Mouse (Mus musculus): ENCODE measurements around the gene Tube1. TPM values are rescaled to one million over a fixed set of nuclear protein-coding genes. Genes with fewer than 3 reads are reported as not detected.
A peak's percentile ranks its signal among the peaks of the same experiment; 100 is the strongest.

Tube1 gene
- not detected in 2 replicates for polyA plus RNA-seq (2012; ENCODE audit: insufficient read depth, insufficient read length, low replicate concordance, missing spikeins)

DNA sequence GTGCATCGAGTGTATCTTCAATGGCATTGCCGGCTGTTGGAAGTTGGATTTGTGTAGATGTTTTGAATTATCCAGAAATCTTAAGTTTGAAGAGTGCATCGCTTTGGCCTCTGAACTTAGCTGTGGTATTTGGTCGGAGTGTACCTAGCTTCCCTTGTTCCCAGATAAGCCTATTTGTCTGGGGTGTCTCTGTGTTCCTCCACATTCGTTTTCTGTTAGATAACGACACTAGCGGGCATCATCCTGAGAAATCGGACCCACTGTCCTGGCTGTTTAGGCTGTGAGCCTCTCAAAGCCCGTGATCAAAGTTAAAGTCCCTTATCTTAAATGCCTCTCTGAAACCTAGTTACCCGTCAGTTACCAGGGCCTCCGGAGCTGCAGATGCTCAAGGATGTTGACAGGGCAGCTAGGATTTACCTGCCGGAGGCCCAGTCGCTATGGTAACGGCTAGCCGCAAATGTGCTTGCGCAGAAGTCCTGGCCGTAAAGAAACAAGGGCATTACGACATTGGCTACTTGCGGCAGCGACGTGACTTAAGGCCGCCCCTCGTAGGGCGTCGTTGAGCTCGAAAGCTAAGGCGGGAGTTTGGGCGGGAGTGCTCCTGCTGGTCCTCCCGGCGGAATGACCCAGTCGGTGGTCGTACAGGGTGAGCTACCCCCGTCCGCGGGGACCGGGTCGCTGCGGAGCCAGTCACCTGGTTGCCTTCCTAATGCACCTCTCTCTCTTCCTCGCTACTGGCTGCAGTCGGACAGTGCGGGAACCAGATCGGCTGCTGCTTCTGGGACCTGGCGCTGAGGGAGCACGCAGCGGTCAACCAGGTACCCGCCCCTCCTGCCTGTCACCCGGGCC, at the start of gene Tube1, which contains the start of gene Fam229b:
Tube1 (plus strand) TSS at position 515 of the 849 bp plus-strand sequence.
Fam229b (minus strand) TSS at position 453 of the 849 bp plus-strand sequence.
- no peaks in the 10 kb centered on the region for H3K4me1 ChIP-seq (ENCODE audit: control insufficient read depth, insufficient read depth, low read length)
- TF ChIP-seq CTCF (IDR thresholded peaks at IDR 0.05; ENCODE audit: insufficient read depth, low read depth, low read length) (no peak), POLR2A (IDR thresholded peaks at IDR 0.05; ENCODE audit: insufficient read depth, low read depth, low read length) (peak; percentile 45; the same call in 1 of the 2 replicates)
- 0 out of 2 replicates have a peak within 1 kb of the TSS, but pooled peaks have one; percentile 64 for H3K27ac ChIP-seq (ENCODE audit: insufficient read depth, low read depth, low read length)
- peak within 1 kb of the TSS; percentile 62 for H3K4me3 ChIP-seq (ENCODE audit: insufficient read depth, low read depth, low read length)
- WGBS: 2% methylated on average over 47 of the region's 47 CpGs

DNA sequence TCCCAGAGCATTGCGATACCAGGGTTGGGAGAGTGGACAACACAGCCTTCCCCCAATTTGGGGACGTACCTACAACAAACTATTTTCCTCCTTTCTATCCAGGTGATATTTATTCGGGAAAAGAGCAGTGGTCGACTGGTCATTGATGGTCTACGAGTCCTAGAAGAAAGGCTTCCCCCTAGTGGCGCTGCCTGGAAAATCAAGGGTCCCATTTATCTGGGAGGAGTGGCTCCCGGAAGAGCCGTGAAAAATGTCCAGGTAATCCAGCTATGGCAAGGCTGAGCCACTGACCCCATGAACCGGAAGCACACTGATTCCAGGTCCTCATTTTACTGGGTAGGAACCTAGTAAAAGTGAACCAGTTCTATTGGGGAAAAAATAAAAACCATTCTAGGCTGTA, 36.8 kb upstream of the Tube1 start:
- Histone ChIP-seq H3K4me1 (ENCODE audit: control insufficient read depth, insufficient read depth, low read length) (no peaks in the 10 kb centered on the region), H3K4me3 (ENCODE audit: insufficient read depth, low read depth, low read length) (no peak overlapping the region), H3K27ac (ENCODE audit: insufficient read depth, low read depth, low read length) (no peak overlapping the region)
- 72% methylated on average over 9 of the region's 9 CpGs for WGBS
- TF ChIP-seq POLR2A (IDR thresholded peaks at IDR 0.05; ENCODE audit: insufficient read depth, low read depth, low read length) (no peak), CTCF (IDR thresholded peaks at IDR 0.05; ENCODE audit: insufficient read depth, low read depth, low read length) (no peak)

DNA sequence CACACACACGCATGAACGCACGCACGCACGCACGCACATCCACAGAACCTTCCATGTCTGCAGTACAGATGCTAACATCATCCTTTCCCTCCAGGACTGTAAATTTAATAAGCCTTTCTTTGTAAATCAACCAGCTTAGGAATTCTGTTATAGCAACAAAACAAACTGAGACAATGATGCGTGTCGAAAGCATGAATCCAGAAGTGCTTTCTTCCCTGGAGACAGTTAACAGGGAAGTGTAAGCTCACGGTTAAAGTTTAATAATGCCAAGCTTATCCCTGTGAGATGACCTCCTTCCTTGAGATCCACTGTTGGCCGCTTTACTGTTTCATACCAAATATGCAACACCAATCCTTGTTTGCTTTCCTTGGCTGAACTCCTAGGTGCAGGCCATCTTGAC, 35.0 kb upstream of the Tube1 start:
- 95% methylated on average over 10 of the region's 10 CpGs for WGBS
- Histone ChIP-seq H3K27ac (ENCODE audit: insufficient read depth, low read depth, low read length) (no peak overlapping the region), H3K4me3 (ENCODE audit: insufficient read depth, low read depth, low read length) (no peak overlapping the region), H3K4me1 (ENCODE audit: control insufficient read depth, insufficient read depth, low read length) (no peaks in the 10 kb centered on the region)
- TF ChIP-seq POLR2A (IDR thresholded peaks at IDR 0.05; ENCODE audit: insufficient read depth, low read depth, low read length) (no peak), CTCF (IDR thresholded peaks at IDR 0.05; ENCODE audit: insufficient read depth, low read depth, low read length) (no peak)

DNA sequence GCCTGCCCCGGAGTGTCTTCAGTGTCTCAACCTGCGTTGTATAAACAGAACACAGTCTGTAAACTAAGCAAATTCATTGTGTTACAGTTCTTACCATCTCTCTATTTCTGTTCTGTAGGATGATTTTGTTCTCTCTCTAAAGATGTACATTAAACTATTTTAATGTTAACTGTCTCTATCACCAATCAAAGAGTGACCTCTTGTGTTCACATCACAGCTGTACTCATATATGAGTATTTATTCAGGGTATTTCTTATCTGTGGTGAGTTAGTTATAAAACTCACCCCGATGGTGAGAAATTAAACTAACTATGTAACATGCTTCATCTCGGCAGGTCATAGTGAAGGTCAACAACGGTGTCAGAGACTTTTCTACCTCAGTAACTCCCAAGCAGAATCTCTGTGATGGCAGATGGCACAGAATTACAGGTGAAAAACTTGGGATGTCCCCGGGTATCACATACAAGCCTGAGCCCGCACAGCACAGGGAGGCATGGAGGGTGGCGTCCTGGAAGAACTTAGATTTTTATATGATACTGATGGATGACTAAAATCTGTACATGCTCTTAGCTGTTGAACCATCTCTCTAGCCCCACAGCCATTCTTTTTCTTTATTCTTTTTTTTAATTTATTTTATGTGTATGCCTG, 28.9 kb upstream of the Tube1 start:
- Histone ChIP-seq H3K4me3 (ENCODE audit: insufficient read depth, low read depth, low read length) (no peak overlapping the region), H3K27ac (ENCODE audit: insufficient read depth, low read depth, low read length) (no peak overlapping the region), H3K4me1 (ENCODE audit: control insufficient read depth, insufficient read depth, low read length) (no peaks in the 10 kb centered on the region)
- TF ChIP-seq CTCF (IDR thresholded peaks at IDR 0.05; ENCODE audit: insufficient read depth, low read depth, low read length) (no peak), POLR2A (IDR thresholded peaks at IDR 0.05; ENCODE audit: insufficient read depth, low read depth, low read length) (no peak)
- WGBS: 96% methylated on average over 8 of the region's 8 CpGs

DNA sequence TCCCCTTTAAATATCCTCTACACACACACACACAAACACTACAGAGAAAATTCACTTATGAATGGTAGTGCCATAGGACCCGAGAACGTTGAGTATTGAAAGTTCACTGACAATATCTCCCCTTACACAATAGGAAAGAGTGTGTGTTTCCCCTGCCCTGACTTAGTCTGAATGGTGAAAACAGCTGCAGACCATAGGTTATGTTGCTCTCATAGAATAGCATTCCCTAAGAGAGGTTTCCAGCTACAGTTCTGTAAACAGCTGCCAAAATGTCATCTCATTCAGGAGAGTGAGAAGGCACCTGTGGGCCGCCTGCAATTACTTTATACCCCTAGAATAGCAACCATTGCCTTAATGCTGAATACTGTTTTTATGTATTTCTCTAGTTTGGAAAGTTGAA, 27.4 kb upstream of the Tube1 start:
- 57% methylated on average over 3 of the region's 3 CpGs for WGBS
- no peak overlapping the region for H3K27ac ChIP-seq (ENCODE audit: insufficient read depth, low read depth, low read length)
- TF ChIP-seq CTCF (IDR thresholded peaks at IDR 0.05; ENCODE audit: insufficient read depth, low read depth, low read length): no peak
- no peak for TF ChIP-seq POLR2A (IDR thresholded peaks at IDR 0.05; ENCODE audit: insufficient read depth, low read depth, low read length)
- H3K4me1 ChIP-seq (ENCODE audit: control insufficient read depth, insufficient read depth, low read length): no peaks in the 10 kb centered on the region
- H3K4me3 ChIP-seq (ENCODE audit: insufficient read depth, low read depth, low read length): no peak overlapping the region

DNA sequence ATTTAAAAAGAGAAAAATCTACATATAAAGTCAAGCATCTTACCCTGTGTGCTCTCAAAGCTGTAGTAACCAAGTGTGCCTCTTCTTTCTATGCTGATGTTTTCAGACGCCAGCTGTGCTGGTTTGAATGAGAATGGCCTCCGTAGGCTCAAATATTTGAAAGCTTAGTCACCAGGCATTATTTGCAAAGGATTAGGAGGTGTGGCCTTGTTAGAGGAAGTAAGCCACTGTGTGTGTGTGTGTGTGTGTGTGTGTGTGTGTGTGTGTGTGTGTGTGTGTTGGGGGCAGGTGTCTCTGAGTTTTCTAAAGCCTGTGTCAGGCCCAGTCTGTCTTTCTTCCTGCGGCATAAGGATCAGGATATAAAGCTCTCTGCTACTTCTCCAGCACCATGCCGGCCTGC, 26.8 kb upstream of the Tube1 start:
- no peak overlapping the region for H3K4me3 ChIP-seq (ENCODE audit: insufficient read depth, low read depth, low read length)
- 61% methylated on average over 4 of the region's 4 CpGs for WGBS
- H3K27ac ChIP-seq (ENCODE audit: insufficient read depth, low read depth, low read length): no peak overlapping the region
- TF ChIP-seq POLR2A (IDR thresholded peaks at IDR 0.05; ENCODE audit: insufficient read depth, low read depth, low read length): no peak
- TF ChIP-seq CTCF (IDR thresholded peaks at IDR 0.05; ENCODE audit: insufficient read depth, low read depth, low read length): no peak
- no peaks in the 10 kb centered on the region for H3K4me1 ChIP-seq (ENCODE audit: control insufficient read depth, insufficient read depth, low read length)

DNA sequence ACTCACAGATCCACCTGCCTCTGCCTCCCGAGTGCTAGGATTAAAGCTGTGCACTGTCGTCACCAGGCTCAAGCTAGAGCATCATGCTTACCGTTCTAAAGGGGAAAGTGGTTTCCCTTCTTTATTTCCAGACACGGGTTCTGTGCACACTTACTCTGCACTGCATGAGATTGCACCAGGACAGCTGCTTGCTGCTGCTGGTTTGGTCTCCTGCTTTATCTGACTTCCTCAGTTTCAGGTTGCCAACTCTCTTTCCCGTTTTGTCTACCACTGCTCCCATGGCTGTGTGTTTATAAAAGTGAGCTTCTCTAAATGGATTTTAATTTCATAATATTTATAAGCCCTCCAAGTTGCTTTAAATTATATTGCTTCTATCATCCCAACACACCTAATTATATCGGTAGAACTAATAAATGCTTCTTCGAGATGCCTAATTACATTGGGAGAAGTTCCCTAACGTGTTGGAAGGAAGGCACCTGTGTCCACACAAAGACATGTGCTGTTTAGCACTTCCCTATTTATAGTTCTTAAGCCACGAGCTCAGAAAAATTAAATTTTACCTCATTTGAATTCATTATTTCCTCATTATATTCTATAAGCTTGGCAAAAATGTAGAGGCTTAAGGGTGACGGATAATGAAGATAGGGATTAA, 24.8 kb upstream of the Tube1 start:
- H3K4me3 ChIP-seq (ENCODE audit: insufficient read depth, low read depth, low read length): no peak overlapping the region
- no peak overlapping the region for H3K27ac ChIP-seq (ENCODE audit: insufficient read depth, low read depth, low read length)
- TF ChIP-seq POLR2A (IDR thresholded peaks at IDR 0.05; ENCODE audit: insufficient read depth, low read depth, low read length) (no peak), CTCF (IDR thresholded peaks at IDR 0.05; ENCODE audit: insufficient read depth, low read depth, low read length) (no peak)
- WGBS: 62% methylated on average over 10 of the region's 10 CpGs
- no peaks in the 10 kb centered on the region for H3K4me1 ChIP-seq (ENCODE audit: control insufficient read depth, insufficient read depth, low read length)

DNA sequence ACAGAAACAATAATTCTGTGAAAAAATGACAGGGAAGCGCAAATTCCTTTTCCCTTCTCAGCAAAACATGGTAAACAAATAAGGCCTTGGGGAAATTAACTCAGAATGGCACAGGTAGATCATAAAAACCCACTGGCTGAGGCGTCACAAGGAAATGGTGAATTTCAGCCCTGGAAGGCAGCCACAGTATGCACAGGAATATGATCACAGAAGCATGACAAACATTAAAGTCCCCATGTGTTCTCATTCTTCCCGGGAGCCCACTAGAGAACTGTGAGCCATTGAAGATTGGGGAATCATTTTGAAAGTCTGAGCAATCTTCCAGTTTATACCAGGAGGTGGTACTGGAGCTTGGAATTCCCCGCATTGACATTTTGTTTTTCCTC, 24.3 kb upstream of the Tube1 start:
- Histone ChIP-seq H3K27ac (ENCODE audit: insufficient read depth, low read depth, low read length) (no peak overlapping the region), H3K4me1 (ENCODE audit: control insufficient read depth, insufficient read depth, low read length) (no peaks in the 10 kb centered on the region), H3K4me3 (ENCODE audit: insufficient read depth, low read depth, low read length) (no peak overlapping the region)
- no peak for TF ChIP-seq CTCF (IDR thresholded peaks at IDR 0.05; ENCODE audit: insufficient read depth, low read depth, low read length)
- TF ChIP-seq POLR2A (IDR thresholded peaks at IDR 0.05; ENCODE audit: insufficient read depth, low read depth, low read length): no peak
- WGBS: 83% methylated on average over 4 of the region's 4 CpGs
